In genomic region chr8:95289066-95289650, GRCm38 (mm10) we compare ENCODE assay signal across 26 mouse cellular contexts. TPM values are rescaled to one million over a fixed set of nuclear protein-coding genes. Genes with fewer than 3 reads are reported as not detected.
A peak's percentile ranks its signal among the peaks of the same experiment; 100 is the strongest.
DNase-seq lines count a peak whose midpoint lies in the region; ATAC-seq and TF ChIP-seq lines count a peak whose summit lies in the region.
"Had no signal": no experiment of that assay in that cellular context is flagged by ENCODE, and none has a peak within 500 bp of the region (broad histone marks: within the 10 kb centered on the region; RNA-seq: fewer than 3 reads in every experiment).

No protein-coding gene starts in this region.

- no peak for TF ChIP-seq CTCF in hindbrain, postnatal 0 days (IDR thresholded peaks at IDR 0.05; ENCODE audit: low read depth)

- no peak overlapping the region for H3K27ac ChIP-seq in hindbrain, postnatal 0 days
- H3K27ac ChIP-seq in hindbrain, embryonic 14.5 days: no peak overlapping the region
- H3K27ac ChIP-seq: embryonic facial prominence, embryonic 15.5 days; forebrain, embryonic 10.5 days; gastrocnemius, adult 2 months; heart, embryonic 13.5 days had no signal

- peak; percentile 10 for DNase-seq in hindbrain, postnatal 0 days (ENCODE audit: low spot score)
- DNase-seq in hindbrain, embryonic 14.5 days (ENCODE audit: low spot score): no peak
- DNase-seq in 416B (ENCODE audit: low read depth) (peak; percentile 81), MN1 (ENCODE audit: low spot score) (peak; percentile 26)
- DNase-seq in thymus, postnatal 36 days: no peak
- DNase-seq: adrenal gland, postnatal 10 days; B cell, adult 2 months; cerebellum, adult 11-12 months; cerebellum, adult 9-10 months; embryo, embryonic 11 days; gastrocnemius, adult 2 months; gastrocnemius, postnatal 25 days; heart, adult 11 months; heart, postnatal 10 days had no signal

- no peak overlapping the region for H3K4me3 ChIP-seq in hindbrain, postnatal 0 days (ENCODE audit: low read length)
- H3K4me3 ChIP-seq in hindbrain, embryonic 14.5 days (replicated peaks; ENCODE audit: low read length): no peak overlapping the region
- H3K4me3 ChIP-seq: embryonic facial prominence, embryonic 15.5 days; erythroblast, embryonic 14.5 days; forebrain, embryonic 10.5 days; gastrocnemius, adult 2 months; heart, embryonic 13.5 days had no signal

- H3K4me2 ChIP-seq in hindbrain, postnatal 0 days (ENCODE audit: low read depth, low read length): no peak overlapping the region
- no peak overlapping the region for H3K4me2 ChIP-seq in hindbrain, embryonic 14.5 days (replicated peaks)
- H3K4me2 ChIP-seq: embryonic facial prominence, embryonic 15.5 days; heart, embryonic 13.5 days had no signal

- peak; percentile 42 for ATAC-seq in hindbrain, postnatal 0 days
- ATAC-seq in hindbrain, embryonic 14.5 days (ENCODE audit: low FRiP score): no peak
- peak; percentile 35 for ATAC-seq in megakaryocyte progenitor cell, adult 5-6 weeks (replicated peaks; ENCODE audit: poor library complexity)
- ATAC-seq: CD4-positive, CD25-positive, alpha-beta regulatory T cell, adult 4 months; forebrain, embryonic 14.5 days; intestine, embryonic 16.5 days had no signal

- H3K9ac ChIP-seq in hindbrain, postnatal 0 days (replicated peaks; ENCODE audit: low read length): no peak overlapping the region
- H3K9ac ChIP-seq in hindbrain, embryonic 14.5 days: no peak overlapping the region
- H3K9ac ChIP-seq: embryonic facial prominence, embryonic 15.5 days; heart, embryonic 13.5 days had no signal

- 61% methylated on average over 6 of the region's 6 CpGs for WGBS in hindbrain, postnatal 0 days
- WGBS in hindbrain, embryonic 14.5 days: 71% methylated on average over 6 of the region's 6 CpGs

- H3K27me3 ChIP-seq in hindbrain, postnatal 0 days (ENCODE audit: insufficient read depth, low read length): no peaks in the 10 kb centered on the region
- no peaks in the 10 kb centered on the region for H3K27me3 ChIP-seq in hindbrain, embryonic 14.5 days (ENCODE audit: control insufficient read depth, insufficient read depth, low read length)
- H3K27me3 ChIP-seq: embryonic facial prominence, embryonic 15.5 days; heart, embryonic 13.5 days had no signal

- H3K9me3 ChIP-seq in hindbrain, postnatal 0 days (ENCODE audit: low read length): no peaks in the 10 kb centered on the region
- no peaks in the 10 kb centered on the region for H3K9me3 ChIP-seq in hindbrain, embryonic 14.5 days (ENCODE audit: control insufficient read depth, low read length)
- H3K9me3 ChIP-seq: embryonic facial prominence, embryonic 15.5 days; forebrain, embryonic 10.5 days; G1E; heart, embryonic 13.5 days had no signal

- 0 out of 2 replicates have a peak, but pooled peaks cover 4% of the 10 kb centered on the region for H3K4me1 ChIP-seq in hindbrain, postnatal 0 days (ENCODE audit: insufficient read depth, low read length)
- H3K4me1 ChIP-seq in hindbrain, embryonic 14.5 days (replicated peaks; ENCODE audit: control insufficient read depth, insufficient read depth, low read length): peaks cover 6% of the 10 kb centered on the region
- H3K4me1 ChIP-seq: embryonic facial prominence, embryonic 15.5 days had no signal

- no peaks in the 10 kb centered on the region for H3K36me3 ChIP-seq in hindbrain, postnatal 0 days (ENCODE audit: insufficient read depth, low read length)
- no peaks in the 10 kb centered on the region for H3K36me3 ChIP-seq in hindbrain, embryonic 14.5 days (replicated peaks; ENCODE audit: control insufficient read depth, insufficient read depth)
- H3K36me3 ChIP-seq: embryonic facial prominence, embryonic 15.5 days; forebrain, embryonic 10.5 days; G1E; heart, embryonic 13.5 days had no signal

RNA-seq across cellular contexts. Expression of gene Cngb1, which starts 17.2 kb away (rescaled TPM):
- total RNA-seq in hindbrain, postnatal 0 days (2014; rRNA removed): 0.52 and 0.83 TPM in 2 replicates
- 1.2 and 1.7 TPM in 2 replicates for polyA plus RNA-seq in hindbrain, postnatal 0 days (2015; fragmentation: Nextera tagmentation; extraction: Ambion mirVana)
- 0.18 and 0.44 TPM in 2 replicates for polyA plus RNA-seq in hindbrain, embryonic 14.5 days (2014; fragmentation: Nextera tagmentation; extraction: Ambion mirVana)
- 6.3 and 9.3 TPM in 2 replicates for total RNA-seq in megakaryocyte progenitor cell, adult 5-6 weeks (2015)
- total RNA-seq in megakaryocyte progenitor cell, adult 5-6 weeks (2017): 2.8 and 3.0 TPM in 2 replicates
- polyA plus RNA-seq: erythroblast, embryonic 14.5 days; G1E had no signal

RNA-seq across cellular contexts. Expression of gene Tepp, which starts 21.2 kb away (rescaled TPM):
- total RNA-seq in hindbrain, postnatal 0 days (2014; rRNA removed): 1.4 TPM in 1 of 2 replicates, not detected in the other
- 3.1 and 3.7 TPM in 2 replicates for polyA plus RNA-seq in hindbrain, postnatal 0 days (2015; fragmentation: Nextera tagmentation; extraction: Ambion mirVana)
- polyA plus RNA-seq in hindbrain, embryonic 14.5 days (2014; fragmentation: Nextera tagmentation; extraction: Ambion mirVana): 2.2 and 2.9 TPM in 2 replicates
- total RNA-seq in megakaryocyte progenitor cell, adult 5-6 weeks (2015): not detected in 2 replicates
- 0.68 TPM in 1 of 2 replicates, not detected in the other for total RNA-seq in megakaryocyte progenitor cell, adult 5-6 weeks (2017)
- total RNA-seq: adrenal gland, postnatal 10 days; adrenal gland, postnatal 4 days; G1E; gastrocnemius, adult 2 months; gastrocnemius, postnatal 25 days; heart, postnatal 10 days had no signal
- polyA plus RNA-seq: CD4-positive, CD25-positive, alpha-beta regulatory T cell, adult 4 months; embryonic facial prominence, embryonic 11.5 days; erythroblast, embryonic 14.5 days; forebrain, embryonic 10.5 days; G1E; hindbrain, embryonic 11.5 days; intestine, embryonic 16.5 days had no signal

RNA-seq across cellular contexts. Expression of gene Zfp319, which starts 42.6 kb away (rescaled TPM):
- 18.3 and 21.0 TPM in 2 replicates for total RNA-seq in hindbrain, postnatal 0 days (2014; rRNA removed)
- polyA plus RNA-seq in hindbrain, postnatal 0 days (2015; fragmentation: Nextera tagmentation; extraction: Ambion mirVana): 9.2 and 10.5 TPM in 2 replicates
- polyA plus RNA-seq in hindbrain, embryonic 14.5 days (2014; fragmentation: Nextera tagmentation; extraction: Ambion mirVana): 14.2 and 15.9 TPM in 2 replicates
- 5.5 and 6.1 TPM in 2 replicates for total RNA-seq in megakaryocyte progenitor cell, adult 5-6 weeks (2015)
- total RNA-seq in megakaryocyte progenitor cell, adult 5-6 weeks (2017): 2.1 and 2.6 TPM in 2 replicates

RNA-seq across cellular contexts. Expression of gene Usb1, which starts 42.9 kb away (rescaled TPM):
- 22.8 and 68.5 TPM in 2 replicates for total RNA-seq in hindbrain, postnatal 0 days (2014; rRNA removed)
- polyA plus RNA-seq in hindbrain, postnatal 0 days (2015; fragmentation: Nextera tagmentation; extraction: Ambion mirVana): 25.6 and 25.9 TPM in 2 replicates
- 31.0 and 32.3 TPM in 2 replicates for polyA plus RNA-seq in hindbrain, embryonic 14.5 days (2014; fragmentation: Nextera tagmentation; extraction: Ambion mirVana)
- total RNA-seq in megakaryocyte progenitor cell, adult 5-6 weeks (2015): 27.6 and 28.0 TPM in 2 replicates
- 27.3 and 31.9 TPM in 2 replicates for total RNA-seq in megakaryocyte progenitor cell, adult 5-6 weeks (2017)

Comparison
In these comparisons a context has a peak if more than half of its experiments do, and no peak if none do; other contexts are left out.
1. DNase-seq: peak in hindbrain, postnatal 0 days (single experiment), 416B (single experiment) and MN1 (single experiment); none in hindbrain, embryonic 14.5 days (single experiment) and thymus, postnatal 36 days (0 of 2).